Mouse (Mus musculus): Measurements from ENCODE around the gene Dscaml1.
A peak's percentile ranks its signal among the peaks of the same experiment; 100 is the strongest.

Gene Dscaml1

DNA sequence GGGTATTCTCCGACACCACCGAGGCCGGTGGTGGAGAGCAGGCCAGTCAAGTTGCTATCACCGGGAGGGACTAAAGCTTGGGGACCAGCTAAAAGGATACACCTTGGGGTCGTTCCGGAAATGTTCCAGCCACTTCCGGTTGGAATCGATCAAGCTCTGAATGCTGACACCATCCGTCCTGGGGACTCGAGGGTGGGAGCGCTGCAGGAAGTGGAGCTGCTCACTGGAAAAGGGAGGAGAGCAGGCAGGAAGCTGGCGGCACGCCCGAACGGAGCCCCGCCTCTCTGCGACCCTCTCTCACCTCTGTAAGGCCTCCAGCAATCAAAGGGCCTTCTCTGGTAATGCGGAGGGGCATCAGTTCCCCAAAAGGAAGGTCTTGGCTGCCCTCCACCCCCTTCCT is 342.0 kb downstream of the Dscaml1 start:
- peak; percentile 90 for DNase-seq (ENCODE audit: low read depth, low spot score)

DNA sequence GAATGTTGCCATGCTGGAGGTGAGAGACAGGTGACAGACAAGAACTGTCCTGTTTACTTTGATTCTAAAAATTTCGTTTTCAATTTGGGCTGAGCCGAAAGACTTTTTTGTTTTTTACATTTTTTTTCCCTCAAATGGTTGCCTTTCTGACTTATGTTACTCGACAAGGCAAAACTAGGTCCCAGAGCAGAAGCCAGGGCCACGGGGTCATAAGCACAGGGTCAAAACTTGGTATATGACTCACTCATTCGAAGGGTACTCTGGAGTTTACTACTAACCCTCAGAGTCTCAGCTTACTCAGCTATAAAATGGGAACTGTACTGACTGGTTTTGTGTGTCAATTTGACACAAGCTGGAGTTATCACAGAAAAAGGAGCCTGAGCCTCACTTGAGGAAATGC is 343.2 kb downstream of the Dscaml1 start:
- no peak for DNase-seq (ENCODE audit: low read depth, low spot score)

DNA sequence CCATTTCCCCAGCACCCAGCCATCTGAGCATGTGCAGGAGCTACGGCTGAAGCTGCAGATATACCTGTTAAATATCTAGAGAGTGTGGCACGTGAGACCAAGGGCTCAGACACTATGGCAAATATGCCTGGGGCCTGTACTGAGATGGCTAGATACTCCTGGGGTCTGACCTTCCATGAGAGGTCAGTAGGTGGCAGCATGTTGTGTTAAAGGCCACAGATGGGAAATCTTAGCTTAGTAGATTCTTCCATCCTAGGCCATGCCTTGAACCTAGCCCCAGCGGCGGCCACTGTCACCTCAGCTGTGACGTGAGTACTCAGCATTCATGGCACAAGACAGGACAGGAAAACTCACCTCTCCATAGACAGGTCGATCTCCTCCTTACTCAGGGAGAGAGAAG is 347.7 kb downstream of the Dscaml1 start:
- DNase-seq (ENCODE audit: low read depth, low spot score) = no peak

DNA sequence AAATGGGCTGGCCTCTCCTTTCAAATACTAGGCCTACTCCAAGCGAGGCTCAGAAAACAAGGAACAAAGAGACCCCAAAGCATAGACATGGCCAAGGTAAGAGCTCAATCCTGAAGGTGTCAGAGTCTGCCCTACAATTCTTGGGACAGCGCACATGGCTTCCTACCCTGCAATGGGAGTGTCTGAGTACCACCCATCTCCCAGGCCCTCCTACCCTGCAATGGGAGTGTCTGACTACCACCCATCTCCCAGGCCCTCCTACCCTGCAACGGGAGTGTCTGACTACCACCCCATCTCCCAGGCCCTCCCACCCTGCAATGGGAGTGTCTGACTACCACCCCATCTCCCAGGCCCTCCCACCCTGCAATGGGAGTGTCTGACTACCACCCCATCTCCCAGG is 349.7 kb downstream of the Dscaml1 start:
- DNase-seq (ENCODE audit: low read depth, low spot score) = peak; percentile 75

DNA sequence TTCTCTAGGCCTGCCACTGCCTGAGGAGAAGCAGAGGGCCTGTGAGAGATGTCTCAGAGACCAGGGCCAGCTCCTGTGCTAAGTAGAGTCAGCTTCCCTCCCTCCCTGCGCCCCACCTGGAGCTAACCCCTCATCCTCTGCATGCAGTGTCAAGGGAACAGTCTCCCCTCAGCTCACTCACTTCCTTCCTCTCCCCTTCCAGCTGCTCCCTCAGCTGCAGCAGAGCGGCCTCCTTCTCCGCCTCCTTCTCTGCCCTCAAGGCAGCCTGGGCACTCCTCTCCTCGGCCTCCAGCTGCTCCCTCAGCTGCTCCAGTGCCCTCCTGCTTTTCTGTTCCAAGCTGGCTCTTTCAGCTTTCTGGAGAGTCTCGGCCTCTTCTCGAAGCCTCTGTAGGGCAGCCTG is 352.8 kb downstream of the Dscaml1 start:
- DNase-seq (ENCODE audit: low read depth, low spot score) = no peak

- DNase-seq (ENCODE audit: low read depth, low spot score) = no peak
Measured at GRCm38 (mm10) chr9:45783249-45784069, 357.0 kb downstream of the Dscaml1 start.

DNA sequence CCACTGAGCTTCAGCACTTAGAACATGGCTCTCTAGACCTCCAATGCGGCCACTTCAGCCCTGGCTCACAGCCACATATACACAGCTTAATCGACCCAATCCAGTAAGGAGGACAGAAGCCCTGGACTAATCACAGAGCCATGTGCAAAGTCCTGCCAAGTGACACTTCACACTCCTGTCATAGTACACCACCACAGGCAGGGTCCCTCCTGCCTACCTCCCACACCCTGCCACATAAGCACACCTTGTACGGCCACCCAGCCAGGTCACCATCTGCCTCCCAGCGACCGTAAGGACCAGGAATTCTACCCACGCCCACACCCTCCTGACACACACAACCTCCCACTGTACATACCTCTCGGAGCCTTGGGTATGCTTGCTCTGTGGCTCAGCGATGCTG is 360.6 kb downstream of the Dscaml1 start:
- DNase-seq (ENCODE audit: low read depth, low spot score) = no peak

GRCm38 (mm10) chr9:45787547-45787946 is 361.1 kb downstream of the Dscaml1 start:
- no peak for DNase-seq (ENCODE audit: low read depth, low spot score)

GRCm38 (mm10) chr9:45788405-45788804 is 362.0 kb downstream of the Dscaml1 start:
- DNase-seq (ENCODE audit: low read depth, low spot score) = no peak

DNA sequence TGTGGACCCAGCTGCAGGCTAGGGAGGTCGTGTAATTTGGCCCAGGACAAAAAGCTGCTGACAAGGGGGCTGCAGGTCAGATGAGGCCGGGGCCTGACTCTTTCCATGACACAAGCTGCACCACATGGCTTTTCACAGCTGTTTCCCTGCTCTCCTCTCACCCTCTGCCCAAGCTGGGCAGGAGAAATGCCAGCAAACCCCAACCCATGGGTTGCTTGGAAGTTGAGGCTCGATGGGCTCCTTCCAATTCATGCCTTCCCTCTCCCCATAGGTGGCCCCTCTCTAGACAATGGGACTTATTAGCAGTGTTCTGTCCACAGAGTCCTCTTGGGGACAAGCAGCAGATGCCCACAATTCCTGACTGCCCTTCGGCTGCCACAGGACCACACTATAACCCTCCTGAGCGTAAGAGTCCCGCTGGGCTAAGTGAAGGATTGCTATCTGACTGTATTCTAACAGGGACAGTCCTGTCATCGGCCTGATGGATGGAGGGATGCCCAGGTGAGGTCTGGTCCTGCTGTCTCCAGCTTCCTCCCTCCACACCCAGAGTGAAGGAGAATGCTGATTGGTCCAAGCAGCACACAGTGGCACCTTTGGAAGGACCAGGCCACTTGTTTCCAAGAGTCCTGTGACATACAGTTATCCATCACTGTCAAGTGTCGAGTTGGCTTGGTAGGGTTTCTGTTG is 365.2 kb downstream of the Dscaml1 start:
- no peak for DNase-seq (ENCODE audit: low read depth, low spot score)

DNA sequence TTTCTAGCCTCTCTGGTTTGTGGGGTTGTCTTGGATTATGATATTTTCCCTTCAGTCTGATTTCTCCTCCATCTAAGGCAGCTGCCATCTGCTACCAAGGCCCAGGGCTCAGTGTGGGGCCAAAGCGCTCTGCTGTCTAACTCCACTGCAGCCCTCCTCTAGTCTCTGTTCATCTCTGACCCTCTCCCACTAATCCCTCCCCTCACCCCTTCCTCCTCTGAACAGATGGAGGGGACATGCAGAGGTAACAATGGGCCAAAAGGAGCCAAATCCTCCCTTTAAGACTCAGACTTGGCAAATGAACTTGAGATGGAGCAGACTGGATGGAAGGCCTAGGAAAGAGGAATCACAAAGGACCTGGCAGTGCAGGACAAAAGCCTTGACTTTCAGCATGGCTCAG is 365.8 kb downstream of the Dscaml1 start:
- DNase-seq (ENCODE audit: low read depth, low spot score) = no peak

DNA sequence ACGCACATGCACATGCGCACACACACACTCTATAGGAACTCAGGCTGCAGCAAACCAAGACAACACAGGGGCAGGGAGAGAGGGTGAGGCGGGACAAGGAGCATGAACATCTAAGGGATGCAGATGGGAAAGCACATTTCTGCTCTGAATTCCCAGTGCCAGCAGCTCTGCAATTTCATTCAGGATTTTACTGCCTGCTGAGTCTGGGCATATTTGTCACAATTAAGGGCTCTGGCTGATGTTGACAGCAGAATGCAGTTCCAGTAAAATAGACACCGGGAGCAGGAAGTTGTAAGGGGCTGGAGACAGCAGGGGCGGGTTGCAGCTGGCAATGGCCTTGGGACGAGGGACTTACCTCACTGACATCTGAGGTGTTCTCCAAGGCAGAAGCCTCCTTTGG is 367.3 kb downstream of the Dscaml1 start:
- no peak for DNase-seq (ENCODE audit: low read depth, low spot score)

GRCm38 (mm10) chr9:45795722-45796121 is 369.3 kb downstream of the Dscaml1 start:
- no peak for DNase-seq (ENCODE audit: low read depth, low spot score)

- DNase-seq (ENCODE audit: low read depth, low spot score) = peak; percentile 53
Measured at GRCm38 (mm10) chr9:45797271-45797670, 370.8 kb downstream of the Dscaml1 start.

GRCm38 (mm10) chr9:45798467-45799164 is 372.2 kb downstream of the Dscaml1 start:
- no peak for DNase-seq (ENCODE audit: low read depth, low spot score)

DNA sequence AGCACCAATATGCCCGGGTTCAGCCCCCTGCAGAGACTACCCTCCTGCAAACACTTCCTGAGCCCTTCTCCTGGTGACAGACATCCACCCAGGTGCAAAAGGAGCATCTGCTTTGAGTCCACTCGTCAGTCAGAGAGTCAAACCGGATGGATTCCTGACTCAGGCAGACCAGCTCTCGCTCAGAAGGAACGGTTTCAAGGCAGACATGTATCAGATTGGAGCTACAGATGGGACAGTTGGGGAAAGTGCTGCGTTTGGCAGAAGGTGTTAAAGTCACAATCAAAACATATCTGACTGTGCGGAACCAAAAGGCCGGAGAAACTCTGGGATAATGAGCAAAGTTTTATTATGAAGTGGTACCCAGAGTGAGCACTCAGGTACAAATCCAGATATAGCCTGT is 373.0 kb downstream of the Dscaml1 start:
- DNase-seq (ENCODE audit: low read depth, low spot score) = no peak
